Mouse (Mus musculus) regulatory T cell (primary cell): ENCODE results near the gene Cd164.

Source experiments
- in situ Hi-C: fragments of 300-600 bp; cut with MboI, MseI; formaldehyde crosslinking; loops from one replicate; pipeline ENCODE4 v1.15.1; 2025; ENCODE audit warnings: high pct_unique_total_duplicates

Gene Cd164

DNA sequence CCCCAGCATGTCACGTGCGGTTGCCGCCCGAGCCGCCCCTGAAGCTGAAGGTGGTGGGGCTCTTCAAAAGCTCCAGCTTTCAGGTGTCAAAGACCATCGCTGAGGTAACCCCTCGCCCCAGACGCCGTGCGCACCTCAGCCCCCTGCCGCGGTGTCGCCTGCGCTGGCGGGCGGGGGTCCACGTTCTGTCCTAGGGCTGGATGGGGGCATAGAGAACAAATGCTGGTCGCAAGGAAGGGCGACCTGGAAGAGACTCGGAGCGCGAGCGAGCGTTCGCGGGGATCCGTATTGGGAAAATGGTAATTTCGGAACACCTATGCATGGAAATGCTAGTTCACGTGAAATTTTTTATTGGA is 28.7 kb upstream of the Cd164 start:
- in situ Hi-C loops: no loop called here

DNA sequence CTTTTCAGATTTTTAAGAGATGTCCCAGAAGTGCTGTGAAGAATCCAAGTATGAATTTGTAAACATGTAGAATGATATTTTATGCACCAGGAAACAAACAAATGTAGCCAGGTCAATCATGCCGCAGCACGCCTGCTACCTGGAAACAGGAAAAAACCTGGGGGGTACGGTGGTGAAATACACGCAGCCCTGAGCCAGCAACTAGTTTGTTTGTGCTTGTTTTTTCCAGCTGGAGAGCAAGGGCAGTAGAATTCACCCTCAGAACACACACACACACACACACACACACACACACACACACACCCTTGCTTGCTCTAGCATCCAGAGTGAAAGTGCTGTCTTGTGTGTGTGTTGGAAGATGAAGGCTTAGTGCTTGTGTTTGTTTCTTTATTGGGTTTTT is 28.1 kb upstream of the Cd164 start:
- in situ Hi-C loops: no loop called here

DNA sequence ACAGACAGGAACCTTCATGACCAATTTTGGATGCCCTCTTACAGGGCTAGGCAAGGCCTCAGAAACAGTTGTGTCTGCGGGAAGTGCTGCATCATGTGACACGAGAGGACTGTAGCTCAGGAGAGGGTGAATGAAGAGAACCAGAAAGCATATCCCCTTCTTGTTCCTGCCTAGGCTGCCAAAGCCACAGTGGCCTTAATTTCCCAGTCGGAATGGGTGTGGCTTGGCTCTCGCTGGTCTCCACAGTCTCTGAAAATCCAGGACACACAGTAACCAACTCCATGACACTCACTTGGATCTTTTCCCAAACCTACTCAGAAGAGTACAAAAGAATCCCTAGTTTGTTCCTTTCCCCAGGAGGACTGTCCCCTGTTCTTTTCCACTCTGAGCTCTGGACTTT is 18.3 kb upstream of the Cd164 start:
- in situ Hi-C loops: no loop called here

DNA sequence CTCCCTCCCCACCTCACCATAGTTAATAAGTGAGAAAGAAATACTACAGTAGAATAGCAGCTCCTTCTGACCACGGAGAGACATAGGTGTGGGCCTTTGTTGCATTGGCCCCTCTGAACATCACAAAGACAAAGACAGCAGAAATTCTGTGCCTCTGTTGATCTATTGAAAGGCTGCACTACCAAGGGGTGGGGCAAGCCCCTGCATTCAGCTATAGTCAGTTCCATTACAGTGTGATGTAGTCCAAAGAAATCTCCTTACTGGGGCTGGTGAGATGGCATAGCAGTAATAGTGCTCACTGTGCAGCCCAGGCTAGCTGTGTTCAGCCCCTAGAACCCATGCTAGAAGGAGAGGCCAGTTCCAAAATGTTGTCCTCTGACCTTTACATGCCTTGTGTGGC is 14.2 kb upstream of the Cd164 start:
- in situ Hi-C loops: loop anchor here (5.0 kb wide), 2 partner anchors 73 to 187 kb away; no protein-coding TSS in a partner anchor

DNA sequence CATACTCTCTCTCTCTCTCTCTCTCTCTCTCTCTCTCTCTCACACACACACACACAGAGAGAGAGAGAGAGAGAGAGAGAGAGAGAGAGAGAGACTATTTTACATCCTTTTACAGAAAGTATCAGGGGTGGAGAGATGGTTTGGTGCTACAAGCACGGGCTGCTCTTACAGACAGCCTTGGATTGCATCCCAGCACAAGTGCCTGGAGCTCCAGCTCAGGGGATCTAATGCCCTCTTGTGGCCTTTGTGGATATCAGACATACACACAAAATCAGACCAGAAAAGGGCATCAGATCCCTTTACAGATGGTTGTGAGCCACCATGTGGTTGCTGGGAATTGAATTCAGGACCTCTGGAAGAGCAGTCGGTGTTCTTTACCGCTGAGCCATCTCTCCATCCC is 13.8 kb upstream of the Cd164 start:
- in situ Hi-C loops: loop anchor here (5.0 kb wide), 2 partner anchors 73 to 187 kb away; no protein-coding TSS in a partner anchor

DNA sequence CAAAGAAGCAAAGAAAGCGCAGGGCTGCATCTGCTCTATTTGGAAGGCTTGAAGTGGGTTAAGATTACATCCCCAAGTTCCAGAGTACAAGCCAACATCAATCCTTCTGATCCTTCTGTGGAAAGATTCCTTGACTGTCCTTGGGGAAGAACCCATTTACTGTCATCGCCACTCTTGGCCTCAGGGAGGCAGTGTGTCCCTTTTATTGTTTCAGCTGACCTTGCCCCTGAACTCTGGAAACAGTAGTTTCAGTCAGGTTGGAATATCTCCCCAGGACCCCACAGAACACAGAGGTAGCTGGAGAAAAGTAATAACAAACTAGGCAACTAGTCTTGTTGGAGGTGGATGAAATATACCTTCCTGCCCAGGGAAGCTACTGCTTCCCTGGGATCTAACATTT is 10.1 kb upstream of the Cd164 start:
- in situ Hi-C loops: loop anchor here (5.0 kb wide), 2 partner anchors 77 to 183 kb away; no protein-coding TSS in a partner anchor

DNA sequence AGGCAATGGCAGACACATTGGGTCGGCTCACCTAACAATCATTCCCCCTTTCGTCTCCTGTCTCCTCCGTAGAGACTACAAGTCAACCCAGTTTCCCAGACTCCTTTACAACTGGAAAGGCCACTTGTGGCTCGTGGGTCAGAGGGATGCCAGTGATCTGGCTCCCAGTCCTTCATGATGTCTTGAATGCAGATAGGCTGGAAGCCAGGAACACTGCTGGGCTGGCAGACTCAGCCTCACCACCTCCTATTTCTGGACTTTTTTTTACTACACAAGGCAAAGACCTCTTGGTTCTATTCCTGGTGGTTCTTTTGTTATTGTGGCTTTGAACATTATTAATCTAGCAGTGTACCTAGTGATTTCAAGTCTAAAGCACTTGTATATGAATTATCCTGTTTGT is 4.9 kb upstream of the Cd164 start:
- in situ Hi-C loops: loop anchor here (10.0 kb wide), 1 partner anchor 160 kb away; no protein-coding TSS in a partner anchor

DNA sequence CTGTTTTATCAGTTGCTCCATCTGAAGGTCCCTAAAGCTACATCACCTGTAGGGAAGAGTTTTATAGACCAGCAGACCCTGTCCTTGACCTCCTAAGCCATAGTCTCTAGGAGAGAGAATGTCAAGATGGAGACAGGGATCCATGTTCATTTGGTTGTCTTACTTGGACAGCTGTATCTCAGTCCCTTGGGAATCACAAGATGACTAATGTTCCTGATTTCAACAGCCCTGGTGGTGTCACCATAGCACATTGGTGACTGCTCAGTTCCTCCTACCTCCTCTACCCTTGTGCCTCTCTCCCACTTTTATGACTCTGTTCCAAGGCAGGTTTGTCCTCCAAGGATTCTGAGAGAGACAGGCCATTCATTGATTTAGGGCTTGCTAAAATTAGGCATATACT is 4.3 kb upstream of the Cd164 start:
- in situ Hi-C loops: loop anchor here (10.0 kb wide), 1 partner anchor 160 kb away; no protein-coding TSS in a partner anchor

DNA sequence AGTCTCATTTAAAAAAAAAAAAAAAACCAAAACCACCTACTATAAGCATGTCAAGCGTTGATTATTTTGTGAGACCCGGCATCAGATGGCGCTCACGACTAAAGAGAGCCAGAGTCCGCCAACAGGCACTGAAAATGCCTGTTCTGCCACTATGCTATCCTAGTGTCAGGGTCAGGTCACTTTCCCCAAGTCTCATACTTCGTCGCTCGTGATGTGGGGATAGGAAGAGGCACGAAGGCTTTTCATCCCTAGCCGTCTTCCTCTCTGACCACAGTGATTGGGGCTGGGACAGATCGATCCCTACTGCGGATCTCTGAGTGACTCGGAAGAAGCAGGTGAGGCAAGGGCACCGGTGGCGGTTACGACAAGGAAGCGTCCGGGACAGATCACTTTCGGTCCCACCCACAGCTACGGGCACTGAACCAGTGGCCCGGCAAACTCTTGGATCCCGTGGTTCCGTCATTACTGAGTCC is 670 bp upstream of the Cd164 start:
- in situ Hi-C loops: loop anchor here (10.0 kb wide), 1 partner anchor 156 kb away; no protein-coding TSS in a partner anchor

DNA sequence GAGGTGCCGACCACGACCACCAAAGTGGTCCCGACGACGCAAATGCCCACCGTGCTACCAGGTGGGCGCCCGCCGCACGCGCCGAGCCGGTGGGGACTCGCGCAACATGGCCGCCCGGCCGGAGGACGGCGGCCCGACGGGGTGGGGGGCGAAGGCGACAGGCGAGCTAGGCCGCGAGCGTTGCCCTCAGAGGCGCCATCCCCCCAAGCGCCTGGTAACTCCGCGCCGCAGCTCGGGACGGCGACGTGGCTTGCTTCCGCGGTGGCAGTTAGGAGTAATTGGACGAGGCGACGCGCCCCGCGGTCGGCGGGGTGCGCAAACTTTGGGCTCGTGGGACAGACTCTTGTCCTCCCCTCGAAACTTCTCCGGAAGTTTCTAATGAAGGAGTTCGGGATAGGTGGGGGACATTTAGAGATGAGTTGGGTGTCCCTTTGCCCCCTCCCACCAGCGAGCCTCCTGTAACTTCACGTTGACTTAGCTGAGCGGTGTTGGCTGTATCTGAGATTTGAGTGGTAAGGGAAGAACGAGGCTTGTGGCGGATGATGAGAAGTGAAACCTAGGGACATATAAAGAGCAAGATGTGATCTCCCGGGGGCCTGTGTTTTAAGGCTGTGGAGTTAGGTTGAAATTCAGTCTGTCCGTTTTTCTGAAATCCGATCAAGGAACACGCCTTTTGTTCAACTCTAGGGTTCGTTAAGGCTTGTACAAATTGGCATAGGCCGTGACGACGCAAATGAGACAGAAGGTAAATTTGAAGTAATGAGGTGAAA is 611 bp downstream of the Cd164 start:
- in situ Hi-C loops: loop anchor here (10.0 kb wide), 1 partner anchor 155 kb away; no protein-coding TSS in a partner anchor

DNA sequence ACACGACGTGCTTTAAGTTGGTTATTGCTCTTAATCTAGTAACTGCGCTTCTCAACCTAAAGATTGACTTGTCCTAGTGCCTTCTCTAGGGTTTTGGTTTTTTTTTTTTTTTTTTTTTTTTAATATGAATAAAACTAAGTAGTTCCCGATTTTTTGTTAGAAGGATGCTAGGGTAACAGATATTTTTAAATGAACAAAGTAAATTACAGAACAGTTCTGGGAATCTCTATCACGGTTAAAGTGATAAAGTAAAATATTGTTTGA is 1.1 kb downstream of the Cd164 start:
- in situ Hi-C loops: no loop called here

DNA sequence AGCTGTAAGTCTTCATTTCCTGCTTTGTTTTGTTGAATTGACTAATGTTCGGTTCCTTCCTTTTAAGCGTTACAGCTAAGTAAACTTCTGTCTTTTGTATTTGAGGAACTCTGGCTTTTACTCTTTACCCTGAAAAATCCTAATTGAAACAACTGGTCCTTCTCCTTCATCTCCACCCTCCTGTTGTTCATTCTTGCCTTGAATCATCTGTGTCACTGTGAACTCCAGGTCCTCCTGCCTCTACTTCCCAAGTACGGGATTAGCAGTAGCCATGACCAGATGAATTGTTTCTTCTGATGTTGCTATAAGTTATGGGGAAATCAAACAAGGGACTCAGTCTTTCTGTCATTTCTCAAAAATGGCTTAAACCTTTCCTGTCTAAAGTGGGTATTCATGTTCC is 4.2 kb downstream of the Cd164 start:
- in situ Hi-C loops: no loop called here

DNA sequence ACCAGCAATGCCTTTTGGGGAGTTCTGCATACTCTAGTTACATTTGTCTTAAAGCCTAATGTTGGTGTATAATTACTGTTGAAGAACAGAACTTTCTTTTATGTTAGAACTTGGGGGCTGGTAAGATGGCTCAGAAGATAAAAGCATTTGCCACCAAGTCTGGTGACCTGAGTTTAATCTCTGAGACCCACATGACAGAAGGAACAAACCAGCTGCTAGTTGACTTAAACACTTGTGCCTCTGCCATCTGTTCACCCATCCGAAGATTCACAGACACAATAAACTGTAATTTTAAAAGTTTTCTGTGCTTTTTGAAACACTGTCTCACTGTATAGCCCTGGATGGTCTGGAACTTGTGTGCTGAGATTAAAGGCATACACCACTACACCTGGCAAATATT is 6.5 kb downstream of the Cd164 start:
- in situ Hi-C loops: no loop called here

DNA sequence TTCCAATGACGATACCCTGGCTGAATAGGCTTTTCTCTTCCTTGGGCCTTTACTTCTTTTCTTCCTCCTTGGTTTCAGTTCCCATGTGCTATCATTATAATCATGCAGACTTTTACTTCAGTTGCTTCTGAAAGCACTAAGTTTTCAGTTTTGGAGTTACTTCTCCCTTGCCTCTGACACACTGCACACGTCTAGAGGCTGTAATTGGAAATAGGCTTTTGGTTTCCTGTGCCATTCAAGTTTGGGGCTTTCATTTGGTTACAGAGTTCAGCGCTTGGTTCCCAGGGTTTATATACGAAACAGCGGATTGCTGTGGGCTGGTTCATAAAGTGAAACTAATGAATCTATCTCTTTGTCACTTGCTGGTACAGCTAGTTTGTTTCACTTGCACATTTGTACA is 10.8 kb downstream of the Cd164 start:
- in situ Hi-C loops: no loop called here

DNA sequence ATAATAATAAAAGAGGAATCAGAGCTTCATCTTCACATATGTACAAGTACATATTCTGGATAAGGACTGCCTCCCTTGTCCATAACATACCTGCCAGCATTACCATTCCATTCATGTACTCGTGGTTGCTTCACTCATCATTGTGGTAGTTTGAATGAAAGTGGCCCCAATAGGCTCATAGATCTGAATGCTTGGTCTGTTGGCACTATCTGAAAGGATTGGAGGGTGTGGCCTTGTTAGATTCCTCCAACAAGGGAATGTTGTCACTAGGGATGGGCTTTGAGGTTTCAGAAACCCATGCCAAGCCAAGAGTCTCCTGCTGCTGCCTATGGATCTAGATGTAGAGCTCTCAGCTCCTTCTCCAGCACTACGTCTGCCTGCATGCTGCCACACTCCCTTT is 16.8 kb downstream of the Cd164 start:
- in situ Hi-C loops: no loop called here

DNA sequence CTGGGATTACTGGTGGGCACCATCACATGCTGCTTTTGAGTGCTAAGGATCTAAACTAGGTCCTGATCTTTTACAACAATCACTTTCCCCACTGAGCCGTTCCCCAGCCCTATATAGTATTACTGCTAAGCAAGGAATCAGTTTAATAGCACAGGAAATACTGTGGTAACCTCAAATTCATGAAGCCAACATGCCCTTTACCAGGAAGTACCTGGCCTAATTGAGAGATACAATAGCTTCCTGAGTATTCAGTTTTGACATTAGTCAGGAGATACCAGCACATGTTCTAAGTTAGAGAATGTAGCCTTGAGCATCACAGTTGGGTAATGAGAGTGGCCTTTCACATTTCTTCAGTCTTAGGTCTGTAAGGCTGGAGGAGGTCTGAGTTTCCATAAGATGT is 17.5 kb downstream of the Cd164 start:
- in situ Hi-C loops: no loop called here

DNA sequence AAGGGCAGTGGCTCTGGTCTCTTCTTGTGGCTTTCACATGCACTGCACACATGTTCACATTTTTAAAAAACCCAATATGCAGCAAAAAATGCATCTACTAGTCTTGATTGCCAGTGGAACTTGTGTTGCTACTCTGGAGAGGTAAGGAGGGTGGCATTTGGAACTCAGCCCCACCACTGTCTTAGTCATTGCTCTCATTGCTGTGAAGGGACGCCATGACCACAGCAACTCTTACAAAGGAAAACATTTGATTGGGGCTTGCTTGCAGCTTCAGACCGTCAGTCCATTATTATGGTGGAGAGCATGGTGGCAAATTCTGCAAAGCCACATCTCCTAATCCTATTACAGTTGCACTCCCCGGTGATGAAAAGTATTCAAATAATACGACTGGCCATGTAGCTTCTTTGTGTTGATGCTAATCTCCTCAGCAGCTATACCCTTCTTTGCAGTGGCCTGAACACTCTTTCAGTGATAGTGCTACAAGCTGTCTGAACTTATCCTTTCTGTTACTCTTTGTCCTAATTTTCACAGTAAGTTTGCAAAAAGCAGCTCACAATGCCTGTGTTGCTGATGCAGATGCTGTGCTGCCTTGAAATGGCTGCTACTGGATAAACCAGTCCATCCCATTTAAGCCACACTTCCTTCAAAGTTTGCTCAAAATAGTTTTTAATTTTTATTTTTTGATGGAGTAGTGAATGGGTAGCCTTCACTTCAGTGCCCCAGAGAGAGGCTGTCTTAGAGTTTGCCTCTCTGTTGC is 18.2 kb downstream of the Cd164 start:
- in situ Hi-C loops: no loop called here

DNA sequence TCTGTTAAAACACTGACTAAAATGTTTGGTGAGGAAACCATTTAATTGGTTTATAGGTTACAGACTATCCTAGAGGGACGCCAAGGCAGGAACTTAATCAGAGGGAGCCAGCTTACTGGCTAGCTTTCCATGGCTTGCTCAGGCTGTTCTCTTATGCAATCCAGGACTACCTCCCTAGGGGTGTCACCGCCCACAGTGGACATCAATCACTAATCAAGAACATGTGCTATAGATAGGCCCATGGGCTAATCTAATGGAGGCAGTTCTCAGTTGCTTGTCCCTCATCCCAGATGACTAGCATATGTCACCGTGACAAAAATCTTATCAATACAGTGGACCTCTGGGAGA is 18.7 kb downstream of the Cd164 start:
- in situ Hi-C loops: no loop called here

DNA sequence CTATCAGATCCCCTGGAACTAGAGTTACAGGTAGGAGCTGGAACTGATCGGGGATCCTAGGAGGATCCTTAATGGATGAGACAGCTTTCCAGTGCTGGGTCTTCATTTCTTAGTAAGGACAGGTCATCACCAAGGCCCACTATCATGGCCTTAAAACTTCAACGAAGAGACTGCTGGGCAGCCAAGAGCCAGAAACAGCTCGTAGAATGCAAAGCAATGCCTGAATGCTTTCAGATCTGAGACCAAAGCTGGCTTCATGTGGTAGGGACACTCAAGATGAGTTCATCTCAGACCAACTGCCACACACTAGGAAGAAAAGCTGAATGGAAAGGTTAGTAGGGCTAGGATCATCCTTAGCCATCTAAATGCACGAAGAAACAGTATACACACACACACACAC is 19.8 kb downstream of the Cd164 start:
- in situ Hi-C loops: no loop called here

DNA sequence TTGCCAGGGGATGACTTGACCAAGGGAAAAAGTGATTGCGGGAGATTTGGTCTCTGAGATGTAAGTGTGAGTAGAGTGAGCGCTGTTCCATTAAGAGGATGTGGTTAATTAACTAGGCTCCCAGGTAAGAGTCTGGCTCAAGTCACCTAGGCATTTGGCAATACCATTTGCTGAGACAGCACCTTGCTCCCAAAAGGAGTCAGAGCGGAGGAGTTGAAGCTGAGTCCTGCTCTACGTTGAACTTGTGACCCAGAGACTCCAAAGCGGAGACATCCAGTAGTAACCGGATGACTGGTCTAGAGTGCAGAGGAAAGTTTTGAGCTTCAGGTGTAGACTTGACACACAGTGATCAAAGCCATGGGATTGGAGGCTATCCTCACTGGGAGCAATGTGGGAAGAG is 22.8 kb downstream of the Cd164 start:
- in situ Hi-C loops: no loop called here

DNA sequence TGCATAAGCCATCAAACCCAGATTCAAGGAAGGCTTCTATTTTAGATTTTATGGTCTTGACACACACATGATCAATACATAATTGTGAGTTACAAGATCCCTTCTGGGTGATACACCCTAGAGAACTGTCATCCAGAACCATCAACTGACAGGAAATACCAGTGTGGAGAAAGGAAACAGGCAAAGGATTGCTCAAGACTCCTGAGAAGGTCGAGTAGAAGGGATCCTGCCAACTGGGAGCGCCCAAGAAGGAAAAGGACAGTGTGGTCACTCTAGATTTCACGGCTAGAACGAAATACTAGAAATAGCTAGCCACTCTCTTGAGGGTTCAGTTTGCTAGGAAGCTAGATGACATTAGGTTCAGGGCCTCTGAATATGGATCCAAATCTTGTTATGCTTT is 24.2 kb downstream of the Cd164 start:
- in situ Hi-C loops: no loop called here

DNA sequence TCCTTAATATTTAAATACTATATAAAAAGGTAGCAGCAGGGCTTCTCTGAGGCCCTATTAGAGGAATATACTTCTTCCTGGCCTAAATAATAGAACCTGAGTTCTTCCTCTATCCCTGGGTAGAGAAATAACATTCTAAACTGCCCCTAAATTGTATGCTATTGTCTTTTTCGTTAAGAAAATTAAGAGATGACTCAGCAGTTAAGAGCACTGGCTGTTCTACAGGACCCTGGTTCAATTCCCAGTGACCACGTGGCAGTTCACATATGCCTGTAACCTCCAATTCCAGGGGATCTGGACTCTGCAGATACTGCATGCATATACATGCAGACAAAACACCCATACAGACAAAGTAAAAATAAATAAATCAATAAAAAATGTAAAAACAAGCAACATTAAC is 24.6 kb downstream of the Cd164 start:
- in situ Hi-C loops: no loop called here

DNA sequence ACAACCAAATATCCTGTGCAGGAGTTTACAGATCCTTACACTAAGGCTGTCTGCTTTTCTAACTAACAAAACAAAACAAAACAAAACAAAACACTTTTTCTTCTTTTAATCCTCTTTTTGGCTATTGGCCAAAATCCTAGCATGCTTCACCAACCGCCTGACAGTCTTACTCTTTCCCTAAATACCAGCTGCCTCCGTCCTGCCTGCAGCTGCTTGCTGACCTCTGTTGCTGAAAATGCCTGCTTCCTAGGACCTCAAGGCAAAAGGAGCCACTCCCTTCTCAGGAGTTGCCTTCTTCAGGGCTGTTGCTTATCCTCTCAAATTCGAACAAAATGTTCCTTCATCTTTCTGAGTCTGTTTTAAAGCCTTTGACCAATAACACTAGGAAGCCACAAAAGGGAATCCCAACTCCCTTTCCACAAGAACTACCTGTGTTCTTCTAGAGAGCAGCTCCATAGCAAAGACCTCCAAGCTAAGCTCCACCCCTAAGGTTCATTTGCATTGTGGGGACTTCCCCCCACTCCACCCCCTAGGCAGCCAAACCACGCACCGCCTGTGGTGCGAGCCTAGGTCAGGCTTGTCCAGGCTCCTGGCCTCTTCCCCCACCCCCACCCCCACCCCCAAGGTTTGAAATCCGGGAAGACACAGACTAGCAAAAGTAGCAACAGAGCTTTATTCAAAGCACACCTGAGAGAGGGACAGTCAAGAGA is 25.4 kb downstream of the Cd164 start:
- in situ Hi-C loops: no loop called here
